Mouse (Mus musculus) heart, postnatal 0 days (tissue): ENCODE results near the gene Cldn5. TPM values are rescaled to one million over a fixed set of nuclear protein-coding genes. Genes with fewer than 3 reads are reported as not detected.
A peak's percentile ranks its signal among the peaks of the same experiment; 100 is the strongest.

Experiments
- ATAC-seq: fragments of 200-750 bp; cut with Nextera tagmentation; 2 replicates; pipeline ENCODE4 v1.8.0; 2017; ENCODE audit warnings: low read depth, moderate number of reproducible peaks, moderate library complexity; ENCODE audit not compliant: insufficient read depth
- DNase-seq: peaks from one replicate; pipeline ENCODE4 v3.0.0-alpha.2; 2016; ENCODE audit warnings: low spot score
- H3K27ac ChIP-seq: fragments of 300-500 bp; sonication (generic); 2 replicates; pipeline ENCODE4 v1.5.1; 2014; ENCODE audit warnings: low read depth, mild to moderate bottlenecking
- H3K27me3 ChIP-seq: fragments of 300-500 bp; sonication (generic); 2 replicates; pipeline ENCODE4 v1.6.1; 2014; ENCODE audit warnings: low read length, mixed read lengths; ENCODE audit not compliant: control insufficient read depth, insufficient read depth
- H3K36me3 ChIP-seq: fragments of 300-500 bp; sonication (generic); replicated peaks from 2 replicates; pipeline ENCODE4 v1.6.1; 2014; ENCODE audit warnings: low read length, mixed read lengths; ENCODE audit not compliant: control insufficient read depth, insufficient read depth
- H3K4me1 ChIP-seq: fragments of 300-500 bp; sonication (generic); 2 replicates; pipeline ENCODE4 v1.6.1; 2014; ENCODE audit warnings: antibody characterized with exemption; ENCODE audit not compliant: control insufficient read depth, insufficient read depth
- H3K4me2 ChIP-seq: fragments of 300-500 bp; sonication (generic); 2 replicates; pipeline ENCODE4 v1.6.1; 2014; ENCODE audit warnings: low read depth, mild to moderate bottlenecking, low read length, moderate library complexity
- H3K4me3 ChIP-seq: fragments of 300-500 bp; sonication (generic); 2 replicates; pipeline ENCODE4 v1.5.1; 2014; ENCODE audit warnings: low read depth, low read length
- H3K9ac ChIP-seq: fragments of 300-500 bp; sonication (generic); replicated peaks from 2 replicates; pipeline ENCODE4 v1.6.1; 2014; ENCODE audit warnings: low read depth, low read length, mixed read lengths
- H3K9me3 ChIP-seq: fragments of 300-500 bp; sonication (generic); replicated peaks from 2 replicates; pipeline ENCODE4 v1.6.1; 2016; ENCODE audit warnings: low read length; ENCODE audit not compliant: control insufficient read depth
- CTCF ChIP-seq: IDR thresholded peaks from 2 replicates; pipeline ENCODE4 v1.5.1; 2016; ENCODE audit warnings: antibody characterized with exemption, control low read depth, low read depth
- EP300 ChIP-seq: IDR thresholded peaks from 2 replicates; pipeline ENCODE4 v1.6.1; 2016; ENCODE audit warnings: antibody characterized with exemption, low read depth
- WGBS: fragments of 180-500 bp; shearing (Covaris S2); extraction: QIAGEN DNeasy Blood & Tissue Kit; methylation state at CpG from one replicate; pipeline ENCODE4 v1.1.7; 2014; 5-methylcytosine and 5-hydroxymethylcytosine counted together
- polyA plus RNA-seq: library from polyadenylated mRNA; unstranded; fragments of >200 nt; fragmentation: Nextera tagmentation; extraction: Ambion mirVana; gene quantifications from 2 replicates; pipeline ENCODE4 v1.2.1, GENCODE M21; 2015
- total RNA-seq: library from RNA; depleted of rRNA; stranded (reverse); fragments of >200 nt; gene quantifications from 2 replicates; pipeline ENCODE4 v1.2.3, GENCODE M21; 2014; ENCODE audit warnings: low replicate concordance

The Cldn5 gene
- total and polyA plus RNA-seq, 2 experiments from 2014 or later, result 44.8 to 108 TPM

DNA sequence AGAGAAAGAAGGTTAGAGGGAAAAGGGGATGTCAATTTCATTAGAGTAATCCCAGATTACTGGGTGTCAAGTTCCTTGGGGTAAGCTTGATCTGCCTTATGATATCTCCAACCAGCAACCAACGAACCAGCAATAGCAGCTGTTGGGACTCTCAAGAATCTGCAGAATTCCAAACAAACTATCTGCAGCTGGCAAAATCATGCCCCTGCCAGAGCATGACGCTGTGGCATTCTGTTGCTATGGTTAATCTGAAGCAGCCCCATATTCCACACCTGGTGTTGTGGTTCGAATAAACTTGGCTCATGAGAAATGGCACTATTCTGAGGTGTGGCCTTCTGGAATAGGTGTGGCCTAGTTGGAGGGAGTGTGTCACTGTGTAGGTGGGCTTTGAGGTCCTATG lies 13.7 kb upstream of the Cldn5 start:
- Histone ChIP-seq H3K4me3 (no peak overlapping the region), H3K4me1 (no peaks in the 10 kb centered on the region), H3K36me3 (no peaks in the 10 kb centered on the region), H3K27me3 (no peaks in the 10 kb centered on the region), H3K9me3 (no peaks in the 10 kb centered on the region), H3K9ac (no peak overlapping the region), H3K27ac (no peak overlapping the region), H3K4me2 (no peak overlapping the region)
- TF ChIP-seq EP300, result no peak
- TF ChIP-seq CTCF, result no peak
- ATAC-seq (no peak), DNase-seq (no peak)
- 68% methylated on average over 3 of the region's 3 CpGs for WGBS

DNA sequence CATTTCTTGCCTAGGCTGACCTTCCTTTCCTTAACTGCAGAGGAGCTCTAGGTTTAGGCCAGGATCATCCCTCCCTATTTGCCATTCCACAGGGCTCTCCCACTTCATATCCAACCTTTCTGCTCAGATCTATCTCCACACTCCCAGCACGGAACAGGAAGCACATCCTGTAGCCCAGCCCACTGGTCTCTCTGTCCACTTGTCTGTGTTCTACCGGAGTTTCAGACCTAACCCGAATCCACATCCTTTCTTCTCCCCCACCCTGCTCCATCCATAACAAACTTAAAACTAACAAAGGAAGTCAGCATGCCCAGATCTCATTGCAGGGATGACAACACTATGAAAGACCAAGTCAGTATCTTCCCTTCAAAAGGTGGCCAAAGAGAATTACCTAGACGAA lies 10.3 kb upstream of the Cldn5 start:
- no peak for DNase-seq
- no peak overlapping the region for H3K9ac ChIP-seq
- no peak overlapping the region for H3K4me3 ChIP-seq
- H3K4me1 ChIP-seq, result no peaks in the 10 kb centered on the region
- 49% methylated on average over 4 of the region's 4 CpGs for WGBS
- H3K4me2 ChIP-seq, result no peak overlapping the region
- no peaks in the 10 kb centered on the region for H3K36me3 ChIP-seq
- H3K9me3 ChIP-seq, result no peaks in the 10 kb centered on the region
- ATAC-seq, result no peak
- H3K27ac ChIP-seq, result no peak overlapping the region
- no peak for TF ChIP-seq CTCF
- TF ChIP-seq EP300, result no peak
- H3K27me3 ChIP-seq, result no peaks in the 10 kb centered on the region

DNA sequence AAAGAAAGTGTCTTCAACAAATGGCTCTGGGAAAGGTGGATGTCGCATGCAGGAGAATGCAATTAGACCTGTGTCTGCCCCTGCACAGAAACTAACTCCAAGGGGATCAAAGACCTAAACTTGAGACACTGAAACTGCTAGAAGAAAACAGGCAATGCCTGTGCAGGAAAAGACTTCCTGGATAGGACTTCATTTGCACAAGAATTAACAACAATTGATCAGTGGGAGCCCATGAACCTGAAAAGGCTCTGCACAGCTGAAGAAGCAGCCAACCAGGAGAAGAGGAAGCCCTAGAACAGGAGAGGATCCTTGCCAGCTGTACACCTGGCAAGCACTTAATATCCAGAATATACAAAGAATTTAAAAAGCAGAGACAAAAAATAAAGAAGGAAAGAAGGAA lies 7.1 kb upstream of the Cldn5 start:
- TF ChIP-seq CTCF (no peak), EP300 (no peak)
- Histone ChIP-seq H3K36me3 (no peaks in the 10 kb centered on the region), H3K9ac (no peak overlapping the region), H3K4me3 (no peak overlapping the region), H3K9me3 (no peaks in the 10 kb centered on the region), H3K4me2 (no peak overlapping the region), H3K27me3 (no peaks in the 10 kb centered on the region), H3K4me1 (no peaks in the 10 kb centered on the region), H3K27ac (no peak overlapping the region)
- DNase-seq (no peak), ATAC-seq (no peak)
- 68% methylated on average over 1 of the region's 1 CpGs for WGBS

DNA sequence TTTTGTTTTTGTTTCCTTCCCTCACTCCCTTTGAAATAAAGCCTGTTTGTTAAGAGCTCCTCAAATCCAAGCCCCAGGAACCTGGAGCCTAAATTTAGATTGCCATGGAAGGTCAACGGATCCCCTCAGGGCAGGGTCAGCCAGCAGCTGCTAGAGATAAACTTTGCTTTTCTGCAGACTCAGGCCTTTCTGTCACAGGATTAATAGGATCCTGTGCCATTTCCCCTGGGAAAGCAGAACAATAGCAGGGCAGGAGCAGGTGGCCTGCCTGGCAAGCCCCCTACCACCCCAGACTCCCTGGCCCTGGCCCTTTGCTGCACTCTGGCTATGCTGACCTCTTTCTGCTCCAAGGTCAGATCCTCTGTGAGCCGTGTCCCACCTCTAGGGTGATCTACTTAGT lies 2.7 kb upstream of the Cldn5 start:
- H3K27ac ChIP-seq, result peak overlapping the region; percentile 46; the same call in 1 of the 2 replicates
- 22% methylated on average over 2 of the region's 2 CpGs for WGBS
- no peaks in the 10 kb centered on the region for H3K36me3 ChIP-seq
- no peak overlapping the region for H3K9ac ChIP-seq
- no peaks in the 10 kb centered on the region for H3K4me1 ChIP-seq
- ATAC-seq, result no peak
- H3K4me2 ChIP-seq, result no peak overlapping the region
- no peaks in the 10 kb centered on the region for H3K9me3 ChIP-seq
- H3K4me3 ChIP-seq, result no peak overlapping the region
- H3K27me3 ChIP-seq, result peaks cover 34% of the 10 kb centered on the region
- TF ChIP-seq EP300, result no peak
- TF ChIP-seq CTCF, result no peak
- DNase-seq, result no peak

DNA sequence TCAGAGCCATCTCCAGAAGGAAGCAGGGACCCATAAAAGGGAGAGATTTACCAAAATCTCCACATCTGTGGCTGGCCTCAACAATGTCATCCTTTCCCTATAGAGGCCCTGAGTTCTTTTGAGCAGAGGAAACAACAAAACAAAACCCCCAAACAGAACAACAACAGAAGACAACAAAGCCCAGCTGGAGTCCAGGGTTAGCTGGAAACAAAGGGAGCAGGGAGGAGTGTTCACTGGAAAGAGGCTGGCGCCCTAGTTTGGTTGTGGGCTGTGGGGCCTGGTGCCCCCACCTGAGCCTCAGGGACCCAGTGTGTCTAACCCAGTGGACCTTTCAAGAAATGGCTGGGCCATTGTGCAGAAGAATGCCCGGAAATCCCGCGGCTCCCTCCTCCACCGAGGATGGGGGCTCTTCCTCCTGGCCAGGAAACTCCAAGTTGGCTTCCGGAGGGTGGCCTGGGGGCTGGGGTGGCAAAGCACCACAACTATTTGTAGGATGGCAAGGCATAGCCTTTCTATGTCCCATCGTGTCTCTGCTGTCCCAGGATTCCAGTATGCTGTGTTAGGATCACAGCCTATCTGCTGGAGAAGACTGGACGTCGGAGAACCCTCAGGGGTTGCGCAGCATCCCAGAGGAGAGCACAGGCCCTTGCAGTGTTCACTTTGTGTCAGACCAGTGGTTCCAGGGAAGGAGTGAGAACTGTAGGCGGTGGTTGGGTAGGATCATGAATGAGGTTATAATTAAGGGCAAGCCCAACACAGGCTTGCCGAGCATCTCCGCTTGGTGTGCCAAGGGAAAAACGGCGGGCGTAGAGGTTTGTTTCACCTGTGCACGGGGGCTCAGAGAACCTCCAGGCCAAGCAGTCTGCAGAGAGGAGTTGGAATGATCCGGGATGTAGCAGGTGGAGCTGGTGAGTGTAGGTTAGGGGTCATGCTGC lies 759 bp upstream of the Cldn5 start:
- DNase-seq (no peak), ATAC-seq (peak; percentile 57)
- 47% methylated on average over 18 of the region's 18 CpGs for WGBS
- H3K27me3 ChIP-seq, result peaks cover 34% of the 10 kb centered on the region
- no peak for TF ChIP-seq CTCF
- peak; percentile 67; the same call in 1 of the 2 replicates for TF ChIP-seq EP300
- H3K9me3 ChIP-seq, result no peaks in the 10 kb centered on the region
- H3K36me3 ChIP-seq, result no peaks in the 10 kb centered on the region
- peak overlapping the region; percentile 54 for H3K4me3 ChIP-seq
- H3K9ac ChIP-seq, result no peak overlapping the region
- peak overlapping the region; percentile 81 for H3K27ac ChIP-seq
- H3K4me1 ChIP-seq, result no peaks in the 10 kb centered on the region
- H3K4me2 ChIP-seq, result peak overlapping the region; percentile 65
